Mouse (Mus musculus): ENCODE measurements around the gene Gabbr2. TPM values are rescaled to one million over a fixed set of nuclear protein-coding genes. Genes with fewer than 3 reads are reported as not detected.

The Gabbr2 gene
- polyA plus RNA-seq, 1 experiment from 2014 or later = 13.9 TPM

DNA sequence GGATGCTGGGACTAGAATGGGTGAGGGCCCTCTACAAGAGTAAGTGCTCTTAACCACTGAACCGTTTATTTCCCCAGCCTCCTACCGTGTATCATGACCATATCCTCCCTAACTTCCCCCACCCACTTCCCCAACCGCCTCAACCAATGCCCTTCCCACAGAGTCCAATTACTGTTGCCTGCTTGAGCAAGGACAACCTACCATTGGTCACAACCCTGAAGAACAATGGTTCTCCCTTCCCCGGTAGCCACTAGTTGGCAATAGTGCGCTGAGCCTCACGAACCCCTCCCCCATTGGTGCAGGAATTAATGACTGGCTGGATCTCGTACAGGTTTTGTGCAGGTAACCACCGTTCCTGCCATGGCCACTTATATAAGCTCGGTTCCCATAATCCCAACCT, 361.3 kb downstream of the Gabbr2 start:
- Histone ChIP-seq H3K27me3 (ENCODE audit: control insufficient read depth, insufficient read depth, low read depth, low read length) (no peaks in the 10 kb centered on the region), H3K27ac (ENCODE audit: low read length) (no peak overlapping the region), H3K4me3 (ENCODE audit: low read depth, low read length) (no peak overlapping the region), H3K4me1 (ENCODE audit: control insufficient read depth, insufficient read depth, low read length) (no peaks in the 10 kb centered on the region), H3K9ac (ENCODE audit: low read depth, low read length) (no peak overlapping the region), H3K4me2 (ENCODE audit: low read length) (no peak overlapping the region), H3K36me3 (ENCODE audit: control insufficient read depth, insufficient read depth, low read length) (no peaks in the 10 kb centered on the region), H3K9me3 (replicated peaks; ENCODE audit: control insufficient read depth, low read length, poor library complexity, severe bottlenecking) (no peaks in the 10 kb centered on the region)
- ATAC-seq = no peak
- 65% methylated on average over 9 of the region's 9 CpGs for WGBS

GRCm38 (mm10) chr4:46628873-46629272, 362.8 kb downstream of the Gabbr2 start:
- Histone ChIP-seq H3K36me3 (ENCODE audit: control insufficient read depth, insufficient read depth, low read length) (no peaks in the 10 kb centered on the region), H3K27me3 (ENCODE audit: control insufficient read depth, insufficient read depth, low read depth, low read length) (no peaks in the 10 kb centered on the region), H3K9ac (ENCODE audit: low read depth, low read length) (no peak overlapping the region), H3K4me1 (ENCODE audit: control insufficient read depth, insufficient read depth, low read length) (no peaks in the 10 kb centered on the region), H3K9me3 (replicated peaks; ENCODE audit: control insufficient read depth, low read length, poor library complexity, severe bottlenecking) (no peaks in the 10 kb centered on the region), H3K27ac (ENCODE audit: low read length) (no peak overlapping the region), H3K4me3 (ENCODE audit: low read depth, low read length) (no peak overlapping the region), H3K4me2 (ENCODE audit: low read length) (no peak overlapping the region)
- ATAC-seq = no peak
- WGBS = 55% methylated on average over 9 of the region's 9 CpGs

DNA sequence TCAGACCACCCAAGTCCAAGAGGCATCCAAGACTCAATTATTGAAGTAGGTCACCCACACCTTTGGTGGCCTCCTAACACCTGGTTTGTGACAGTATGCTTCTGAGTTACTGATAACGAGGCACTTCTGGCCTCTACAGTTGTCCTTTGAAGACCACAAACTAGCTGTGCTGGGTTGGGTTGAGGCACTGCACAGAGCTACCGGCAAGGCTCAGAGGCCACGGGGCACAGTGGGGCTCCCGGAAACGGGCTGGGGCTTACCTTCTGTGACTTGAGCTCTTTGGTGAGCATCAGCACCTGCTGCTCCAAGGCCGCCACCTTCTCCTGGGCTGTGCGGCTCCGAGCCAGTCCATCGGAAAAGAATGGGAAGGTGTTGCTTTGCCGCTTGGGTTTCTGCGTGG, 363.6 kb downstream of the Gabbr2 start:
- WGBS = 81% methylated on average over 11 of the region's 11 CpGs

GRCm38 (mm10) chr4:46625101-46625500, 366.6 kb downstream of the Gabbr2 start:
- no peak overlapping the region for H3K9ac ChIP-seq (ENCODE audit: low read depth, low read length)
- H3K9me3 ChIP-seq (replicated peaks; ENCODE audit: control insufficient read depth, low read length, poor library complexity, severe bottlenecking) = no peaks in the 10 kb centered on the region
- ATAC-seq = no peak
- H3K4me1 ChIP-seq (ENCODE audit: control insufficient read depth, insufficient read depth, low read length) = no peaks in the 10 kb centered on the region
- no peaks in the 10 kb centered on the region for H3K36me3 ChIP-seq (ENCODE audit: control insufficient read depth, insufficient read depth, low read length)
- no peaks in the 10 kb centered on the region for H3K27me3 ChIP-seq (ENCODE audit: control insufficient read depth, insufficient read depth, low read depth, low read length)
- H3K4me2 ChIP-seq (ENCODE audit: low read length) = no peak overlapping the region
- WGBS = 85% methylated on average over 10 of the region's 10 CpGs
- H3K27ac ChIP-seq (ENCODE audit: low read length) = no peak overlapping the region
- no peak overlapping the region for H3K4me3 ChIP-seq (ENCODE audit: low read depth, low read length)

More for the DNA sequence above, 363.6 kb downstream of the Gabbr2 start:
- Histone ChIP-seq H3K4me3 (ENCODE audit: low read depth, low read length) (no peak overlapping the region), H3K4me1 (ENCODE audit: control insufficient read depth, insufficient read depth, low read length) (no peaks in the 10 kb centered on the region), H3K4me2 (ENCODE audit: low read length) (no peak overlapping the region), H3K9me3 (replicated peaks; ENCODE audit: control insufficient read depth, low read length, poor library complexity, severe bottlenecking) (no peaks in the 10 kb centered on the region), H3K27me3 (ENCODE audit: control insufficient read depth, insufficient read depth, low read depth, low read length) (no peaks in the 10 kb centered on the region), H3K36me3 (ENCODE audit: control insufficient read depth, insufficient read depth, low read length) (no peaks in the 10 kb centered on the region), H3K9ac (ENCODE audit: low read depth, low read length) (no peak overlapping the region), H3K27ac (ENCODE audit: low read length) (no peak overlapping the region)
- no peak for ATAC-seq

- H3K4me1 ChIP-seq (ENCODE audit: control insufficient read depth, insufficient read depth, low read length) = no peaks in the 10 kb centered on the region
- H3K4me2 ChIP-seq (ENCODE audit: low read length) = no peak overlapping the region
- no peaks in the 10 kb centered on the region for H3K9me3 ChIP-seq (replicated peaks; ENCODE audit: control insufficient read depth, low read length, poor library complexity, severe bottlenecking)
- H3K9ac ChIP-seq (ENCODE audit: low read depth, low read length) = no peak overlapping the region
- no peaks in the 10 kb centered on the region for H3K36me3 ChIP-seq (ENCODE audit: control insufficient read depth, insufficient read depth, low read length)
- 90% methylated on average over 5 of the region's 5 CpGs for WGBS
- no peaks in the 10 kb centered on the region; the same call in 1 of the 2 replicates for H3K27me3 ChIP-seq (ENCODE audit: control insufficient read depth, insufficient read depth, low read depth, low read length)
- no peak overlapping the region for H3K4me3 ChIP-seq (ENCODE audit: low read depth, low read length)
- ATAC-seq = no peak
- no peak overlapping the region for H3K27ac ChIP-seq (ENCODE audit: low read length)
Measured at GRCm38 (mm10) chr4:46623007-46623406, 368.7 kb downstream of the Gabbr2 start.

- Histone ChIP-seq H3K27me3 (ENCODE audit: control insufficient read depth, insufficient read depth, low read depth, low read length) (no peaks in the 10 kb centered on the region; the same call in 1 of the 2 replicates), H3K4me1 (ENCODE audit: control insufficient read depth, insufficient read depth, low read length) (no peaks in the 10 kb centered on the region), H3K36me3 (ENCODE audit: control insufficient read depth, insufficient read depth, low read length) (no peaks in the 10 kb centered on the region), H3K9ac (ENCODE audit: low read depth, low read length) (no peak overlapping the region), H3K27ac (ENCODE audit: low read length) (no peak overlapping the region), H3K4me3 (ENCODE audit: low read depth, low read length) (no peak overlapping the region), H3K4me2 (ENCODE audit: low read length) (no peak overlapping the region), H3K9me3 (replicated peaks; ENCODE audit: control insufficient read depth, low read length, poor library complexity, severe bottlenecking) (no peaks in the 10 kb centered on the region)
- WGBS = 81% methylated on average over 8 of the region's 8 CpGs
- ATAC-seq = no peak
Measured at GRCm38 (mm10) chr4:46620946-46621345, 370.7 kb downstream of the Gabbr2 start.

DNA sequence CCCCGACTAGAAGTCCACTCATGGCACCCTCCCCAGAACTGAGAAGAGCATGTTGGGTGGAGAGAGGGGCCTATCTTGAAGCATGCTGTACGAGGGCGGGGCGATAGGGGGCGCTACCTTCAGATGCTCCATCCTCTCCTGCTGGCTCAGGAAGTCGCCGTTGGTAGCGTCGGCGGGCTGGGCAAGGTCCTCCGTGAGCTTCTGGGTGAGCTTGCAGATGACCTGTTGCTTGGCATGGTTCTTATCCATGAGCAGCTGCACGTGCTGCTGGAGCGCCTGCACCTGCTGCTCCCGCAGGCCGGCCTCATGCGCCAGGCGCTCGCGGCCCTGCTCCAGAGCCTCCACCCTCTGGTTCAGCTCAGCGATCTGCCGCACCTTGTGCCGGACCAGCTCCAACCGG, 371.3 kb downstream of the Gabbr2 start:
- H3K9me3 ChIP-seq (replicated peaks; ENCODE audit: control insufficient read depth, low read length, poor library complexity, severe bottlenecking) = no peaks in the 10 kb centered on the region
- no peak overlapping the region for H3K27ac ChIP-seq (ENCODE audit: low read length)
- no peak overlapping the region for H3K4me3 ChIP-seq (ENCODE audit: low read depth, low read length)
- no peak for ATAC-seq
- no peaks in the 10 kb centered on the region for H3K36me3 ChIP-seq (ENCODE audit: control insufficient read depth, insufficient read depth, low read length)
- H3K9ac ChIP-seq (ENCODE audit: low read depth, low read length) = no peak overlapping the region
- no peaks in the 10 kb centered on the region for H3K4me1 ChIP-seq (ENCODE audit: control insufficient read depth, insufficient read depth, low read length)
- WGBS = 5% methylated on average over 23 of the region's 23 CpGs
- peak overlapping the region; percentile 12; the same call in 1 of the 2 replicates for H3K4me2 ChIP-seq (ENCODE audit: low read length)
- H3K27me3 ChIP-seq (ENCODE audit: control insufficient read depth, insufficient read depth, low read depth, low read length) = no peaks in the 10 kb centered on the region; the same call in 1 of the 2 replicates

- no peaks in the 10 kb centered on the region for H3K9me3 ChIP-seq (replicated peaks; ENCODE audit: control insufficient read depth, low read length, poor library complexity, severe bottlenecking)
- H3K36me3 ChIP-seq (ENCODE audit: control insufficient read depth, insufficient read depth, low read length) = no peaks in the 10 kb centered on the region
- H3K4me3 ChIP-seq (ENCODE audit: low read depth, low read length) = no peak overlapping the region
- H3K27me3 ChIP-seq (ENCODE audit: control insufficient read depth, insufficient read depth, low read depth, low read length) = no peaks in the 10 kb centered on the region; the same call in 1 of the 2 replicates
- no peak overlapping the region for H3K9ac ChIP-seq (ENCODE audit: low read depth, low read length)
- H3K4me1 ChIP-seq (ENCODE audit: control insufficient read depth, insufficient read depth, low read length) = no peaks in the 10 kb centered on the region
- 65% methylated on average over 11 of the region's 11 CpGs for WGBS
- no peak overlapping the region for H3K4me2 ChIP-seq (ENCODE audit: low read length)
- no peak overlapping the region for H3K27ac ChIP-seq (ENCODE audit: low read length)
- ATAC-seq = no peak
Measured at GRCm38 (mm10) chr4:46618196-46618817, 373.4 kb downstream of the Gabbr2 start.

DNA sequence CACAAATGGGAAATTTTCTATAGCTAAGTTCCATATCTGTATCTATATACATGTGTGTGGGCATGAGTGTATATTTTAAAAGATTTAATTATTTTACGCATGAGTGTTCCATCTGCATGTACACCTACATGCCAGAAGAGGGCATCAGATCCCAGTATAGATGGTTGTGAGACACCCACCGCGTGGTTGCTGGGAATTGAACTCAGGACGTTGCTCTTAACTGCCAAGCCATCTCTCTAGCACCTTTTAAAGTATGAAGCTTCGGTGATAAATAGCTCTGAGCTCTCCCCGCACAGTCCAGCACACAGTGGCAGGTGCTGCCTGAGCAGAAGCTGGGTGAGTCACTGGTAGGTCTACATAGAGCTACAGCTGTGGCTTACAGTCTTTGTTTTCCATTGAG, 374.3 kb downstream of the Gabbr2 start:
- no peak; the same call in 1 of the 2 replicates for ATAC-seq
- Histone ChIP-seq H3K36me3 (ENCODE audit: control insufficient read depth, insufficient read depth, low read length) (no peaks in the 10 kb centered on the region), H3K4me3 (ENCODE audit: low read depth, low read length) (no peak overlapping the region), H3K9ac (ENCODE audit: low read depth, low read length) (no peak overlapping the region), H3K27me3 (ENCODE audit: control insufficient read depth, insufficient read depth, low read depth, low read length) (no peaks in the 10 kb centered on the region; the same call in 1 of the 2 replicates), H3K9me3 (replicated peaks; ENCODE audit: control insufficient read depth, low read length, poor library complexity, severe bottlenecking) (no peaks in the 10 kb centered on the region), H3K27ac (ENCODE audit: low read length) (no peak overlapping the region), H3K4me1 (ENCODE audit: control insufficient read depth, insufficient read depth, low read length) (no peaks in the 10 kb centered on the region), H3K4me2 (ENCODE audit: low read length) (no peak overlapping the region)
- WGBS = 75% methylated on average over 6 of the region's 6 CpGs

All from midbrain, embryonic 16.5 days (tissue).